Mouse (Mus musculus) hematopoietic stem cell, adult 5-6 weeks (primary cell): Measurements from ENCODE around the gene Med31. TPM values are rescaled to one million over a fixed set of nuclear protein-coding genes. Genes with fewer than 3 reads are reported as not detected.

Source experiments
- total RNA-seq: library from RNA; stranded (forward); fragments of 172-1452, 232-1000 nt; gene quantifications from 2 replicates; pipeline ENCODE4 v1.2.3, GENCODE M21; 2017

Gene Med31
- total RNA-seq, 1 experiment from 2014 or later, result 24.4 TPM

Other genes with a start within 250 kb of the Med31 start
- gene Aipl1, start 178.1 kb downstream of the Med31 start, total RNA-seq, result 0.84 and 1.3 TPM in 2 replicates
- gene Pimreg, start 173.6 kb downstream of the Med31 start, total RNA-seq, result 18.3 and 19.3 TPM in 2 replicates
- not detected in 2 replicates for gene Pitpnm3, start 79.8 kb downstream of the Med31 start, total RNA-seq
- gene Gm43951, start 8.8 kb downstream of the Med31 start, total RNA-seq, result 0.50 and 1.2 TPM in 2 replicates
- 28.3 and 40.3 TPM in 2 replicates for gene 4933427D14Rik, start 8.1 kb downstream of the Med31 start, total RNA-seq
- gene Txndc17, start 8.0 kb downstream of the Med31 start, total RNA-seq, result 25.6 and 33.7 TPM in 2 replicates
- gene Slc13a5, start 51.6 kb upstream of the Med31 start, total RNA-seq, result not detected in 2 replicates
- gene Xaf1, start 86.0 kb upstream of the Med31 start, total RNA-seq, result 41.7 and 58.5 TPM in 2 replicates
- gene Fbxo39, start 98.9 kb upstream of the Med31 start, total RNA-seq, result not detected in 2 replicates
- gene Tekt1, start 146.8 kb upstream of the Med31 start, total RNA-seq, result not detected in 2 replicates
- gene Smtnl2, start 196.1 kb upstream of the Med31 start, total RNA-seq, result 0.35 and 0.44 TPM in 2 replicates
- not detected in 2 replicates for gene Ggt6, start 219.9 kb upstream of the Med31 start, total RNA-seq
- 145 and 148 TPM in 2 replicates for gene Mybbp1a, start 225.8 kb upstream of the Med31 start, total RNA-seq